Mouse (Mus musculus): ENCODE measurements around the gene Htatip2.

- TF ChIP-seq HCFC1 (IDR thresholded peaks at IDR 0.05; ENCODE audit: borderline replicate concordance, insufficient read depth, low read length) = no peak
- no peak for TF ChIP-seq ZC3H11A (IDR thresholded peaks at IDR 0.05; ENCODE audit: borderline replicate concordance, low read depth, low read length)
These were observed 18.7 kb downstream of the Htatip2 start for GRCm38 (mm10) chr7:49777585-49777984.

Data from ES-E14 (cell line).